Mouse (Mus musculus): ENCODE measurements around the gene Gm49369. TPM values are rescaled to one million over a fixed set of nuclear protein-coding genes. Genes with fewer than 3 reads are reported as not detected.
"Not testable (repeated sequence)": the region's sequence is repeated elsewhere in the genome, so short reads cannot be mapped to it uniquely, and the experiment has no call there.

The Gm49369 gene
- total RNA-seq (2021), result under 1 TPM in 1 of 2 experiments, not detected in 1; 0.71 TPM
- long read RNA-seq, experiment 1, result 0 reads
- long read RNA-seq, experiment 2, partial matches to known transcripts, result 1 of 1 reads
- long read RNA-seq, experiment 2, other reads (novel, unspliced or antisense), result 0 of 1 reads

- DNase-seq (ENCODE audit: low spot score in 2 of 2), result no peak
These were observed at the start of gene Gm49369 for GRCm38 (mm10) chr7:142382567-142382966. Gene Gm49369 (minus strand): TSS chr7:142382667.

- DNase-seq (ENCODE audit: low spot score in 2 of 2), result no peak
These were observed 48.6 kb upstream of the Gm49369 start for GRCm38 (mm10) chr7:142431106-142431505.

GRCm38 (mm10) chr7:142430160-142430678 is 47.8 kb upstream of the Gm49369 start:
- peak; percentile 66 to 72 for DNase-seq (ENCODE audit: low spot score in 2 of 2)

- DNase-seq (ENCODE audit: low spot score in 2 of 2), result no peak
These were observed 45.7 kb upstream of the Gm49369 start for GRCm38 (mm10) chr7:142428213-142428612.

DNA sequence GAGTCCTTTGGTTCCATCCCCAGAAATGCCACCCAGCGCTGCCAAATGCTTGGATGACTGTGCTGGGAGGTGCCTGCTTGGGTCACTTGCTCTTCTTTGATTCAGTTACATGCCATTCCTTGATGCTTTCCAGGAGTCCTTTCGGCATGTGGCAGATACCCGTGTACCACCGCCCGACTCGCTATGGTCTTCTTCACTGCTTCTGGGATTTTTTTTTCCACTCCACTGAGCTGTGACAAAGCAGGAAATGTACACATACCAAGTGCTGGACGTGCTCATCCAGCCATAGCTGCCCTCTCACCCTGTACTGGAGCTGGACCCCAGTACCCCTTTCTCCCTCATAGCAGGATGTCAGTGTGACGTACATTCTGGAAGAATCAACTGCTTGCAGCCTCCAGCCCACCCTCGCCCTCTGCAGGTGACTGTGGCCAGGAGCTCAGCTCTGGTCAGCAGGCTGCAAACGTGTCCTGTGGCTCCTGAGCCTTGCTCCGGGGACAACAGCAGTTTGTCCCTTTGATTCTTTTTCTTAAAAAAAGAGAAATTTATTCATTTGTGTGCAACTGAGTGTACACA is 43.3 kb upstream of the Gm49369 start:
- no peak for DNase-seq (ENCODE audit: low spot score in 2 of 2)

DNA sequence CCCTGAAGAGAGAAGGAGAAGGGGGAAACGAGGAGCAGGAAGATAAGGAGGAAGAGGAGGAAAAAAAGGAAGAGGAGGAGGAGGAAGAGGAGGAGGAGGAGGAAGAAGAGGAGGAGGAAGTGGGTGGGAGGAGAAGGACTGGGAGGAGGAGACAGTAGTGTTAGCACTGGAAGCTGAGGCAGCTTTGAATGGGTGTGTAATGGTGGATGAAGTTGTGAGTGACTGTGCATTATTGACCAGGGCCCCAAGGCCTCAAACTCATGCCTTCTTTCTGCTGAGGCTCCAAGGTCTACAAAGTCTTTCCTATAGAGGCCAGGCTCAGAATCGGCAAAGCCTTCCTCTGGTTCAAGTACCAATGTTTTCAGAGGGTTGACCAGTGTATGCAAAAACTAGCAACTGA is 39.4 kb upstream of the Gm49369 start:
- DNase-seq (ENCODE audit: low spot score in 2 of 2), result no peak

DNA sequence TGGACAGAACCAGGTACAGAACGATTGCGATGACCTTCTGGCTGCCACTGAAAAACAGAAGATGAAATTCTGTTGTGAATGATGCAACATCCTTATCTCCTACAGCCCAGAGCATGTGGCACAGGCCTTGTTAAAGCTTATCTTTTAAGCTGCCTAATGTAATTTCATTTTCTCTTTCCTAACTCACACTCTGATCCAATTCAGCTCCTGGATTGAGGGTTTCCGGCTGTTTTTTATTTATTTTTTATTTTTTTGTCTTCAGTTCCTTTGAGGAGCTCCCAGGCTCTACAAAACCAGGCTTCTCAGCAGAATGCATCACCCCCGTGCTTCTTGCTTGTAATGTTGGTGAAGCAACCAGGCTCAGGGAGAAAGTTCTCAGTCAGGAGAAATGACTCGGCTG is 37.4 kb upstream of the Gm49369 start:
- DNase-seq (ENCODE audit: low spot score in 2 of 2), result no peak

DNA sequence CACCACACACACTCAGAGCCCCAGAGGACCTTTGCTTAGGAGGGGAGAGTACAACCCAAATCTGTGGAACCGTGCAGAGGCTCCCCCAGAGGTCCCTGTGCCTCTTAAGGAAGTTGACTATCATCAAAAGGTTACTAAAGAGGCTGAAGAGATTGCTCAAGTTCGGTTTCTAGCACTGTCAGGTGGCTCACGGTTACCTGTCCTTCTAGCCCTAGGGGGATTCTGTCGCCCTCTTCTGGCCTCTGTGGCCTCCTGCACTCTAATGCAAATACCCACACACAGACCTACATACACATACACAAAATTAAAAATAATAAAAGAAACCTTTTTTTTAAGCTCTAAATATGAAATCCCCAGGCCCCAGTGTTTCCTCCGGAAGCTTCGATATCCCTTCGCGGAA is 36.2 kb upstream of the Gm49369 start:
- no peak for DNase-seq (ENCODE audit: low spot score in 2 of 2)

DNA sequence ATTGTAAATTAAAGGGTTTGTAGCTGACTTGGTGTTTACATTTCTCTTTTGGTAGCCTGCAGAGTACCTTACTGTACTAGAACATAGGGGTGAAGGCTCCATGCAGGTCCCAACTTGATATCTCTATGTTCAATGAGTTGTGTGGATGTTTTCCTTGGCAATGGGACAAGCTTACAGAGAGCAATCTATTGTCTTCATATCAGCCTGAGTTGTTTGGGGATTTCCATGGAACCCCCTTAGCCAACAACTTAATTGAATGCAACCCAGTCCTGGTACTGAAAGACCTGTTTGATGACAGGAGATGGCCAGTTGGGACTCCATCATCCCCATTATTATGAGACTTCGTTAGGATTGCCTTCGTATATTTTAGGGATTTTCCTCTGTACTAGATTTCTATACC is 35.6 kb upstream of the Gm49369 start:
- DNase-seq (ENCODE audit: low spot score in 2 of 2), result no peak

- no peak for DNase-seq (ENCODE audit: low spot score in 2 of 2)
These were observed 33.8 kb upstream of the Gm49369 start for GRCm38 (mm10) chr7:142416225-142416624.

DNA sequence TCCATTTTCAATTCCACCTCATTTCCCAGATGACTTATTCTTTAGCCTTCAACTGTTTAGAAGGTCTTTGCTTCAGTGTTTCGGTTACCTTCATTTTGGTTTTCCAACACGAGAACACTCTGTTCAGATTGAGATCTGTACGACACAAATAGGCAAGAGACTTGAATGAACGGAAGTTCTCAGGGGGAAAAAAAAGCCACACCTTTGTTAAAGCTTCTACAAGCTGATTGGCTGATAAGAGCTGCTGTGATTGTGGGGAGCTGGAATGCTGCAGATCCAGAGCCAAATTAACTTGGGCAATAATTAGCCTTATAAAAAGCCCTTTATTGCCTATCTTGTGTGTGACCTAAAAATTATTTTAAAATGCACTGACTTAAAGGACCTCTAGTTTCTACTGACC is 32.8 kb upstream of the Gm49369 start:
- DNase-seq (ENCODE audit: low spot score in 2 of 2), result no peak

- DNase-seq (ENCODE audit: low spot score in 2 of 2), result no peak
These were observed 30.8 kb upstream of the Gm49369 start for GRCm38 (mm10) chr7:142413285-142413684.

DNA sequence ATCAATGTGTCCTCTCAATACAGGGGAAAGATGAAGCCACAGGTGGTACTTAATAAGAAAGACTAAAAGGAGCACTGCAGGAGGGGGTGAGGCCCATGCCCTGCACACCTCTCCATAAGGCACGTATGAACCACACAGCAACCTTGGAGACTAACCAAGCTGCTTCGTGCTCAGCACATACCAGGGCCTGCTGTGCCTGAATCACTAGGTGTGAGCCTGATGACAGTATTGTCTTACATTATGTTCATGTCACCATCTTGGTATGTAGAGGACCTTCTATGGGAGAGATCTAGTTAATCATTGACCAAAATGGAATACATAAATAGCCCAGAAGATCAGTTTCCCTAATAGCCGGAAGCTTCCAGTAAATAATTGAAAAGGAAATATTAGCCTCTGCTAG is 27.1 kb upstream of the Gm49369 start:
- DNase-seq (ENCODE audit: low spot score in 2 of 2), result no peak

DNA sequence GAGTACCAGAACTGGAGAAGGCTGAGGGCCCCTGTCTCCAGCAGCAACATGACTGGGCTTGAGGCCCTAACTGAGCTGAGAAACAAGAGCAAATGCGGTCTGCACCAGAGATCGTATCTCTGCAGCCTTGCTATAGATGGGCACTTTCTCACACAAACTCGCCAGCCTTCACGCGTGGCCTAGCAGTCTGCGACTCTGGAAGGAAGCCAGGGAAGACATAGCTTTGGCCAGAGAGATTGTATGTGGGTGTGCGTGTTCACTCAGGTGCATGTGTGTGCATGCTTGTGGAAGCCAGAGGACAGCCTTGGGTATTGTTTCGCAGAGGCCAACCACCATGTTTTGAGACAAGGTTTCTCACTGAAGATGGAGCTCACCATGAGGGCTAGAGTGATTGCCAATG is 26.2 kb upstream of the Gm49369 start:
- DNase-seq (ENCODE audit: low spot score in 2 of 2), result no peak

DNA sequence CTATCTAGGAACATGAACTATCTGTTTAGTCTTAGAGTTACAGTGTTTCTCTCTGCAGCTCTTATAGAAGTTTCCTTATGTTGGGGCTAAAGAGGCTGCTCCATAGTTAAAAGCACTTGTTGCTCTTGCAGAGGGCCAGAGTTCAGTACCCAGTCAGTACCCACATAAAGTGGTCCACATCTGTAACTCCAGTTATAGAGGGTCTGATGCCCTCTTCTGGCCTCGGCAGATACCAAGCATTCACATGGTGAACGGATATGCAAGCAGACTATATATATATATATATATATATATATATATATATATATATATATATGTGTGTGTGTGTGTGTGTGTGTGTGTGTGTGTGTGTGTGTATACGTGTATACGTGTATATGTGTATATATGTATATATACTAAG is 25.5 kb upstream of the Gm49369 start:
- DNase-seq (ENCODE audit: low spot score in 2 of 2), result no peak

GRCm38 (mm10) chr7:142405134-142405533 is 22.7 kb upstream of the Gm49369 start:
- DNase-seq (ENCODE audit: low spot score in 2 of 2), result not testable (repeated sequence)

DNA sequence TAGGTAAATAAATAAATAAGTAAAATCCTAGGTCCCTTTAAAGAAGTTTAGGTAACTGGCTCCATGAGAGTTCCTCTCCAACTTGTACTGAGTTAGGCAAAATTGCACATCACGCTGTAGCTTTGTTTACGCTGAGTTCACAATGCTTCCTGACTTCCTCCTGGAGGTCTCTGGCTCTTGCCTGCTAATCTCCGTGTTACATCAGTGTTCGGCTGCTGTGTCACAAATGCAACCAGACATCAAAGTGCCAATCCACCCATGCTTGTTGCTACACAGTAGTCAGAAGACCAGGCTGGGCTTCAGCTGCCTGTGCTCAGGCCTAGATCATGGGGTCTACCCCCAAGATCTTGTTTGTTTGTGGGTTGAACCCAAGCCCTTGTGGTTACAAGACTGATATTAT is 21.1 kb upstream of the Gm49369 start:
- no peak for DNase-seq (ENCODE audit: low spot score in 2 of 2)

DNA sequence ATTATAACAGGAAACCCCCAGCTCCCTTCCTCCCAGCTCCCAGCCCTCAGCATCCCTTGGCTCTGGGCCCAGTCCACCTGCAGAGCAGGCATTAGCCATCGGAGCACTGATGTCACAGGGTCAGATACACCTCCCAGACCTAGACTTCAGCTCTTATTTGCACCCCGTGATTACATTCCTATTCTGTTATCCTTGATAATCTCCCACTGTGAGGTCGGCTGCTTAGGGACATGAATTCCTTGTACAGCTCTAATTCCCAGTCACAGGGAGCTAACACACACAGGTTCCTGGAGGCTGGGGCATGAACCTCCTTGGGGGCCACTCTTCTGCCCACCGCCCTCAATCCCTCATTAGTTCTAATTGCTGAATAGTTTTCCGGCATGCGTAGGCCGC is 18.3 kb upstream of the Gm49369 start:
- DNase-seq (ENCODE audit: low spot score in 2 of 2), result no peak

DNA sequence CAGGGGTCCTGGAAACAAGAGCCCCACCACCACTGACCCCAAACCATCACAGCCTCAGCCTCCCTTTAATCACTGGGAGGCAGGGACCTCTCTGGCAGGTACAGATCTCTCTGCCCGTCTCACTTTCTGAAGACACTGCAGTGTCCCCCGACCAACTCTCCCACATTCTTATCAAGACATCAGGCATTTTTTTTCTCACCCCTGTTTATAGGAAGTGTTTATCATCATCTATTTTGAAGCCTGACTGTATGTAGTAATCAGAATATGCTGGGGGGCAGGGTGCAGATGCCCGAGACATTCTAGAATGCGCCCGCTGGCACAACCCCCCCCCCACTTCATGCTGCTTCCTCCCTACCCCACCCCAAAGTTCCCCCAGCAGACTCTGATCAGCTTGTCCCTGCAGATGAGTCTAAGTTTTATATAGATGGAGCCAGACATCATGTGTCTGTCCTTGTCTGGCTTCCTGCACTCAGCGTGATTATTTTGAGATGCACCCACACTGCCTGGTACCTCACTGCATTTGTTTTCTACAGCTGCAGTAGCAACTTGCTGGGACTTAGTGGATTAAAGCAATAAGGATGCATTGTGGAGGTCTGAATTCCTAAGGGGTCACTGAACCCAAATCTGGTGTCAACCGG is 17.8 kb upstream of the Gm49369 start:
- DNase-seq (ENCODE audit: low spot score in 2 of 2), result no peak

GRCm38 (mm10) chr7:142399250-142399649 is 16.8 kb upstream of the Gm49369 start:
- no peak for DNase-seq (ENCODE audit: low spot score in 2 of 2)

DNA sequence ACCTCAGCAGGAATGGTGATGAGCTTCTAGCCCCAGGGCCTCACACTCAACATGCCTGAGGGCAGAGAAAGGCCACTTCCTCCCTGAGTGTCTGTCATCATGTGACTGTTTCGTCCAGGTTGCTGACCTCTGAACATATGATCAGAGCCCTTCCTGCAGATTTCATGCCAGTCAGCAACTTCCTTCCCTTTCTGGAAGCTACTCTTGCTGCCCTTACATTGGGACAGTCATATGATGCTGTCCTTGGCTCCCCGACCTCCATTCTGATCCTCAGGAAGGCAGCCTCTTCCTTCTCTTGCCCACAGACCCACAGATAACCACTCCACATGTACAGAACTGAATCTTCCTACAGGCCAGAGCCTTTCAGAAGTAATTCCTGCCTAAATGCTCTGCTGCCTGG is 15.6 kb upstream of the Gm49369 start:
- no peak for DNase-seq (ENCODE audit: low spot score in 2 of 2)

- DNase-seq (ENCODE audit: low spot score in 2 of 2), result no peak
These were observed 14.1 kb upstream of the Gm49369 start for GRCm38 (mm10) chr7:142396611-142397010.

- no peak for DNase-seq (ENCODE audit: low spot score in 2 of 2)
These were observed 13.0 kb upstream of the Gm49369 start for GRCm38 (mm10) chr7:142395472-142395871.

Data from layer of hippocampus, postnatal 14 days (tissue).